Mouse (Mus musculus): ENCODE measurements at regions not wholly inside any gene's neighbourhood (a gene's known extent, or its start where the extent isn't known, plus 50 kb on each side); places are given as distances from the start of the nearest gene placed in this dataset.

DNA sequence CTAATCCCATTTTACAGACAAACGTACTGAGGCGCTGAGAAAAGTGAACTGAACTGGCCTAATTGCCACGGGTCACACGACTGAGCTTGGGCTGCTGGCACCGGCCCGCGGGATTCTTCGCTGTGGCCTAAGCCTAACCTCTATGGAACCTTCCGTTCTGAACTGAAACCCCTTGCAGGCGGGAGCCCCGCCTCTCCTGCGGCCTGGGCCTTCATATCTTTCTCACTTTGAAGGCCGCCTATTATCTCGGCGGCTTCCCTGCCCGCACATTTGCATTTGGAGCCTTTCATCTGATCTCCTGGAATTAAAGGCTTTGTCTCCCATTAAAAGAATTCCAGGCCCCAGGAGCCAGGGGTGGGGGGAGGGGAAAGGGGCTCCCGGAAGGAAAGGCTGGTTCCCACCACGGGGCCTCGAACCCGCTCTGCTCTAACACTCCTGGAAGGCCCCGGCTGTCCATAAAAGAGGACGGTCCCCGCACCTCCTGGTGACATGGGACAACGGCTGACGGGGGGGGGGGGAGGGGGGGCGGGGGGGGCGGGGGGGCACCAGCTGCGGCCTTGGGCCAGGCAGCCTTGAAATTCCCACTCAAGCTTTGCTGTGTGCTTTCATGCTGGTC, 122.9 kb upstream of the Pja1 start:
- DNase-seq (ENCODE audit: low spot score in 2 of 2): no peak

DNA sequence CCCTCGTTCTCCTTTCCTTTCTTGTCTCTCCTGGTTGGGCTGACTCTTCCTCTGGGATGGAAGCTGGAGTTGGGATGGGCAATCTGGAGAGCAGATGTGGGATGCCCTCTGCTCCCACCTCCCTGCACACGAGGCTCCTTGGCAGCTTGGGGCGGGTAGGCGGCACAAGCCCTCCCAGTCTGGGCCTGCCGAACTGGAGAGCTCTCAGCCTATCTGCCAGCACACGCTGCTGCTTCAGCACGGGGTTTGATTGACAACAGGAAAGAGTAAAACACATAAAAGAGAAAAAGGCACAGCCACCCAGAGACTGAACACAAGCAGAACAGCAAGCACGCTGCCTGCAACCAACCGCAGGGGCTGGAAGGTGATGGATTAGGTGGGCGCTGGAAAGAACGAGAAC, 121.9 kb upstream of the Pja1 start:
- DNase-seq (ENCODE audit: low spot score in 2 of 2): no peak

DNA sequence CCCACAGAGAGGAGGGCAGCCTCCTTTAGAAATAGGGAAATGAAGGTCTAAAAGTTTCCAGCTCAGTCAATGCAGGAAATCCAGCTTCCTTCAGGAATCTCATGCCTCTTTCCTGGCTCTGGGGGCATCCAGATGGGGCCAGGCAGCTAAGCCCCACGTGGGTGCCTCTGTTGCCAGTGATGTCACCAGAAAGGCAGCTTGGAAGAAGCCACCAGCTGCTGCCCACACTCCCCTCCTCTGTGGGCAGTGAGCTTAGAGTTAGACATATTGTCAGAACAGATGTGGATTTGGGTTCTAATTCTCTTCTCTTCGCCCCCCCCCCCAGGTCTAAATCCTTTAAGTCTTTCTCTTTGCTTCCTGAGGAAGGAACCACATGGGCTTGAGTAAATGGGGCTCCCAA, 116.2 kb upstream of the Pja1 start:
- no peak for DNase-seq (ENCODE audit: low spot score in 2 of 2)

DNA sequence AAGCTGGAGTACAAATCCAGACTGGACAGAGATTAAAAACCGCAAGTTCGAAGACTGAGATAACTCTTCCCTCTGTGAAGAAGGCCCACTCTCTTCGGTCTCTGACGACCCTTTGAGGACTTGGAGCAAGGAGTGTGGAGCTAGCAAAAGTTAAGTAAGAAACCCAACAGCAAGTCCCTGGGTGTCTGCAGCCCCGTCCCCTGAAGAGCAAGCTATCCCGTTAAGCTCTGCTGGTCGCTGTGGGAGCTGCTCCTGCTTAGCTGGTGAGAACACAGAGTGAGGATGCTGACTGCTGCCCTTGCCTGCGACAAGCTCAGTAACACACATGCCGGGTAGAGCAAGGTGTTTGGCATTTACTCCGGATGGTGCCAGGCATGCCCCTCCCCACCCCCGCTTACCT, 115.2 kb upstream of the Pja1 start:
- no peak for DNase-seq (ENCODE audit: low spot score in 2 of 2)

DNA sequence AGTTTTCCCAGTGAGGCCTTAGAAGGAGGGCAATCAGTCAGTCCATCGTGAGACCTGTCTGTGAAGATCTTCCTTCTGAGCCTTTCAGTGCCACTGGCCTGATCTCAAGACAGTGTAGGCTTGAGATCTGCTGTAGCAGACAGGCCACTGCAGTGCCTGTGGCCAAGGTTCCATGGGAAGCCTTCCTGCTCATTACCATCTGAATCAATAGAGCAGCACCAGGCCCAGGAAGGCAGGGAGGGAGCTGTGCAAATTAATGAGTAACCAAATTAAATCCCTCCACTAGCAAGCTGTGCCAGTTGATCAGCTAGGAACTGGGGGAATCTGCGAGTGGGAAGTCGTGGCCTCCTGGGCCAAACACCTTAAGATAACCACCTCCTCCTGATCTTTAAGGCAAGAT, 114.6 kb upstream of the Pja1 start:
- DNase-seq (ENCODE audit: low spot score in 2 of 2): no peak

DNA sequence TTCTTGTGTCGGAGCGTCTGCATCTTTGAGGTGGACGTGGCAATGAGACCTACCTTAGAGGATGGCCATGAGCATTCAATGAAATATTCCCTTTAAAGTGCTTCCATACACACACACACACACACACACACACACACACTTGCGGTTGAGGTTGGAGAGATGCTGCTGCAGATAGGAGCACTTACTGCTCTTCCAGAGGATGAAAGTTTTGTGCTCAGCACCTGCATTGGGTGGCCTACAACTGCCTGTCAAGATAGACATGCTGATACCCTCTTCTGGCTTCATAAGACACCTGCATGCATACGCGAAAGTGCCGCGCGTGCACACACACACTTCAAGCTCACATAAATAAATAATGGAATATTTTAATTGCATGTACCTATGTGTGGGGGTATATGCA, 111.5 kb upstream of the Pja1 start:
- no peak for DNase-seq (ENCODE audit: low spot score in 2 of 2)

DNA sequence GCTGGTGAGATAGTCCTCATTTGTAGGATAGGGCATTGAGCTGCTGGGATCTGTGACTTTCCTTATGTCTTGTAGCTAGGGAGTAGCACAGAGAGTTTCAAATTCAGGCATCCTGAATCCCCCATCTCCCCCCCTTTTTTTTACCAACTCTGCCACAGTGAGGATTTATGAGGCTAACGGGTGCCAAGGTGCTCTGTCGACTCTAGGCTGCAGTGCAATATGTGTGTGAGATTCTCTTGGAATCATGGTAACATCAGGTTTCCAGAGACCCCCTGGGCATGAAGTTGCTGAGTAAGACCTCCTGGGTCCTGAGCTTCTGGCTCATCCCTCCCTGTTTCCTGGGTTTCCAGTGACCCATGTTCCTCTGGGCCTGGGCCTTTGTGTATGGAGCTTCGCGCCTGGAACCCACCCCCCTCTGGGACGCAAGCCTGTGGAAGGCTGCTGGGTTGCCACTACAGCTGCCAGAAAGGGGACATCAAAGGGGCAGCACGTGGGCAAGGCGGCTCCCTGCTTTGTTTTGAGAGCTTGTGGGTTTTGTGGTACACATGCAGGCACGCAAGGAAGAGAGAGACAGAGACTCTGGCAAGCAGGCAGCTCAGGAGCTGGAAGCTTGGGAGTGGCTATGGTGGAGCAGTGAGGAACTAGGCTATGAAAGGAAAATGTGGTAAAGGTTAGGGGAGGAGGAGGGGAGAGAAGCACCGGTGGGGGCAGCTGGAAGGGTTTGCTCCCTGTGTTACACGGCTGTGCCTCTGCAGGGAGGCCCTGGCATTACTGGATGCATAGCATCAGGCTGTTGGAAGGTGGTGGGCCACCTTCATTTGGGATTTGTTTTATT, 110.8 kb upstream of the Pja1 start:
- DNase-seq (ENCODE audit: low spot score in 2 of 2): no peak

DNA sequence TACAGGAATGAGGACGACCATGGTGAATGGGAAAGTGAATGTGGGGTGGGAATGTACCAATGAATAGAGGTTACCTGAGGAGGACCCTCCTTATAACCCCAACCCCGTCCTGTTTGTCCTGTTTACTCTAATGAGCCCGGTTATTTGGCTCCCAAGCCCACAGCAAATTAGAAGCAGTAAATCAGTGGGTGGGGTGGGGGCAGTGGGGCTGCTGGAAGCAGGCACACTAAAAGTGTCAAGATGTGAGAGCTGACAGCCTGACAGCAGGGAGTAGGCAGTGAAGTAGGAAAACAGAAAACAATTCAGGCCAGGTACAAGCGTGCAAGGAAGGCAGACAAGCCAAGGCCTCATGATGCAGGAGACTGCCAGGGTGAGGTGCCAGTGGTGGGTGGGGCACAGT, 108.1 kb upstream of the Pja1 start:
- DNase-seq (ENCODE audit: low spot score in 2 of 2): no peak

DNA sequence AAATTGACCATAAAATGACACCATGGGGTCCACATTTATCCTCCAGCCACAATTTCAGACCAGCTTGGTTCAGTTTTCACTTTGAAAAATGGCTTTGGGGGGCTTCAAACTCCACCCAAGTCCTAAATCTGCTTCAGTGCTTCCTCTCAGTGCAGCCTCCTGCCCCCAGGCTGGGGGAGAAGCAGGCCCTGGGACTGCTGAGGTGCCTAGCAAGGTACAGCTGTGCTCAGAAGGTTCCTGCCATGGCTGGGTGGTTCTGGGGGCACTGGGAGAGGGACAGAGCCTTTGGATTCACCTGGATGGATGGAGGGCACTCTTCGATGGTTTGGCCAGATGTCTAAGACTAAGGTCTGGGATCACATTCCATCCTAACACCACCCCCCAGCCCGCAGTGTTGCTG, 107.7 kb upstream of the Pja1 start:
- no peak for DNase-seq (ENCODE audit: low spot score in 2 of 2)

DNA sequence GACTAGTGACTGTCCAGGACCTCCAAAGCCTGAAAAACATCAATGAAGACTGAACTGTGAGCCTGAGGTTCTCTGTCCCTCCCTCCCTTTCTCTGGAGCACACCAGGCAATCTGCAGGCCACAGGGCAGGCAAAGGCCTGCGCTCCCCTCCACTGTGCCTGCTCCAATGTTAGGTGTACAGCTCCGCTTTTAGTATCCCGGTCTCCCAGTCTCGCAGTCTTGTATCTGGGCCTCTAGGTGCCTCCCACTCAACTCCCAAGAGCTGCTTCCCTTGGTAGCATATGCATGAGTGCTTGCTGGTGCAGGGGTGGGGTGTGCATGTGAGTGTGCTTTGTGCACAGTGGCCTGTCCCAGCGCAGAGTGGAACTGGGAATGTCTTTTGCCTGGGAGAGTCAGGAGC, 104.0 kb upstream of the Pja1 start:
- DNase-seq (ENCODE audit: low spot score in 2 of 2): peak in 1 of 2 experiments; percentile 44

DNA sequence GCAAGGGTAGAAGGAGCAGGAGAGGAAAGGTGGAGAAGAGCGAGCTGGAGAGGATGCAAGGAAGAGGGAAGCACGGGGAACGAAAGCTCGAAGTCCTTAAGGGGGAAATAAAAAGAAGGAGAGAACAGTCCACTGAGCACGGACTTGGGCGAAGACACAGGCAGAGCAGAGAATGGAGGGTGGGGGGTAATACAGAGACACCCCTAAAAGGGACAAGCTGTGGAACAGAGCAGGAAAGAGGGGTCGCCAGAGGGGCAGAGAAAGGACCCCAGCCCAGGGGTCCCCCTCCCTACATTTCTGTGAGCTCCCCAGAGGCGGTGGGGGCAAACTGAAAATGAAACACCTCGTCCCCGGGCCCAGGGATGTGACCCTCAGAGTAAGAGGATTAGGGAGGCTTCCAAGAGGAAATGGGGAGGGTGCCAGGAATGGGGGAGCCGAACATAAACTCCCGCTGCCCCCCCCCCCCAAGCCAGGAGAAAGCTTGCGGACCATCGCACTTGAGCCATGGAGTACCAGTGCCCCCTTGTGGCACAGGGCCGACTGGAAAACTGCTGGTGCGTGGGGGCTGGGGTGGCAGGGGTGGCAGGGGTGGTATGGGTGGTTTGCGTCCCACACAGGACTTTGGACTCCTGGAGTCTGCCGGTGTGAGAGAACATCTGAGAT, 103.5 kb upstream of the Pja1 start:
- DNase-seq (ENCODE audit: low spot score in 2 of 2): no peak

DNA sequence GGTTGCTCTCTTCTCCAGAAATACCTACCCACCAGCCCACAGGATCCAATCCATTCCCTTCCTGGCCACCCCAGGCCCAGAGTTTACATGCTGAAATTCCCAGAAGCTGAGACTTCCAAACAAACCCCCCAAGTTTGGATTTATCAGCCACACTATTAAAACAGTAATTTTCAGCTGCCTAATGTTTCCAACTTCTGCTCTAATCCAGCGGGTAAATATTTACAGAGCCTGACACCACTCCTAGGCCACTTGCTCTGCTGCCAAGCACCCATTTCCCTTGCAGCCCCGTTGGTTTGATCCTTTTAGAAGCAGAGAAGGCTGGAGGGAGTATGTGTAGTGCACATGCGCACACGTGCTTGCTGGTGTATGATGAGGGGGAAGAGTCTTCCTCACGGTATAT, 99.1 kb upstream of the Pja1 start:
- no peak for DNase-seq (ENCODE audit: low spot score in 2 of 2)

DNA sequence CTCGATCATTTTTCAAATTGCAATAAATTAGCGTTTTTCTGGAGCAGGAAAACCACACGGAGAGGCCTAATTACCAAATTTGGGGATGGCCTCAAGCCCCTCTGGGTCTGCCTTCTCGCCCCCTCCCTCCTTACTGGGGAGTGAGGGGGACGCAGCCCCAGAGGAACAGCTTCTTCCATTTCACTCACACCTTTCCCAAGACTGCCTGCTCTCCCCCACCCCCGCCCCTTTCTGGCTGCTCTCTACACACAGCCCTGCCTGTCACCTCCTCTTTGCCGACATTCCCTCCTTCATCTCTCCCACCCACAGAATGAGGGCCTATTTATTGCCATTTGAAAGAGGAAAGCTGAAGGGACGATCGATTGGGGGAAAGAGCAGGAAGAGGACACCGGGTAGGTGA, 97.2 kb upstream of the Pja1 start:
- DNase-seq (ENCODE audit: low spot score in 2 of 2): no peak

DNA sequence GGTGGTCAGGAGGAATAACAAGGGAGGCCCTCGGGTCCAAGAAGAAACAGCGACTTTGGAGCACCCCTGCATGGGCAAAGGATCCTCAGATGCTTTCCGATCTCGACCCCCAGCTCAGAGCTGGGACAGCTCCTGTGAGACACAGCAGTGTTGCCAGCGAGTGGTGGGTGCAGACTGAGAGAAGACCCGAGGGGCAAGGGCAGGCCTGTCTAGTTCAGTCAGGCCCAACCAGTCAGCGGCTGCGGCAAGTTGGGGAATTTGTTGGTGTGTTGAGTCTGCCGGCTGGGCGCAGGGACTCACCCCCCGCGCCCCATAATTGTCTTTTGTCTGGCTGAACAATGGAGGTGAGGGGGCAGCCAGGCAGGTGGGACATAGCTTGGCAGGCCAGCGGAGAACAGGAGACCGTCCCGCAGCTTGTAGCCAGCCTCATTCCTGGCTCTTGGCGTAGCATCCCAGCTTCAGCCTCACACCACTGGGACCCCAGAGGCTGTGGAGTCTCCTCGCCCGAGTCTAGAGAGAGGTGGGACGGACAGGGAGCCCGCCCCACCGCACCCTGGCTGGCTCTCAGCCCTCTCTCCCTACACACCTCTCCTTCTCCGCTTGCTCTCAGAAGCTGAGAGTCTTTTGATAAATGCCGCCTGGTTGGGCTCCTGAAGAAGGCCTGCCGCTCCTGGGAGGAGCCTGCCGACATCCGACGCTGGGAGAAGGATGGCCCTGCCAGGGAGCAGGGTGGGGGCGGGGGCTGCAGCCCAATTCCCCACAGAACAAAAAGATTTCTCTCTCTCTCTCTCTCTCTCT, 96.5 kb upstream of the Pja1 start:
- DNase-seq (ENCODE audit: low spot score in 2 of 2): no peak

DNA sequence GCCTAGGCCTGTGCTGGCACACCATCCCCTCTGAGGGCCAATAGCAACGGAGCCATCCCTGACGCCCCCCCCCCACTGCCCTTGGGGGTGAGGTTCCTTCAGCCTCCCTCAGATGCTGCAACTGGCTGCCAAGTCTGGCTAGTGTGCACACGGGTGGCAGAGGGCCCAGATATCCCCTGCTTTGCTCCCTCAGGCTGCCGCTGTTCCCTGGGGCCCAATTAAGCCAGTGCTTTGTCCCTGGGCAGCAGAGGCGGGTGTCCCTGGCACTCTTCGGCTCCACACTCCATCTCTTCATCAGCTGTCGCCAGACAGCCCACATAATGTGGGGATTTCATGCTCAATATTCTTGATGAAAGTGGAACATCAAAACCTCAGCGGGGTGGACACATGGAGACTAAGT, 90.9 kb upstream of the Pja1 start:
- DNase-seq (ENCODE audit: low spot score in 2 of 2): no peak

DNA sequence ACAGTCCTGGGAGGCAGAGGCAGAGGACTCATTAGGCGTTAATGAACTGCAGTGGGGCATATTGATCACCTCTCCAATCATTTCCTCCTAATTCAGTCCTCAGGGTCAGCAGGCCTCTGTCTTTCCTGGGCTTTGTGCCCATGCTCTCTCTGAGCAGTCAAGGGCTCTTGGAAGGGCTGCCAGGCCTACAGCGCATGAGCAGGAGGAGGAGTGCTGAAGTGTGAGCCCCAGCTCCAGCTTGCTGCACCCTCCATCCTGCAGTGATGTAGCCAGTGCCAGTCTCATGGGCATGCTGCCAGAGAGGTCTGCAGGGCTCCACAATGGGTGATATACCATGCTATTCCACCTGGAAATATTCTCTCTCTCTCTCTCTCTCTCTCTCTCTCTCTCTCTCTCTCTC, 89.6 kb upstream of the Pja1 start:
- DNase-seq (ENCODE audit: low spot score in 2 of 2): no peak

DNA sequence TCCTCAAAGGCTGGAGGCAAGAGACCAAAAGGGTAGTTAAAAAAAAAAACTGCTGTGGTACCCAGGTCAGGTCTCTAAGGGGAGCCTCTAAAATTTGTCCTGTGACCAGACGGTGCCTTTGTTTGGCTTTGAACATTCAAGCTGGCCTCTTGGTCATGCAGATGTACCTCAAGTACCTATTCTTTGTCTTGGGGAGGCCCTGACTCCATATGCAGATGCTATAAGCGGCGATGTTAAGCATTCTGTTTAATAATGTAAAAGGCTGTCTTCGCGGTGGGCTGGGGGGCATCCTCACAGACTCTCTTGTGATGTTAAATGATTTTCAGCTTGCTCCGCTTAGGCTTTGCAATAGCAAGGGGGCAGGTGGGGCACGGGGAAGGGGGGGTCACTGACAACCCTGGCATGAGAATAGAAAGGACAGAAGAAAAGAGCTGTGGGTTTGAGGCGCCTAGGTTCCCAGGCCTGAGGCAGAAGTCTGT, 85.8 kb upstream of the Pja1 start:
- DNase-seq (ENCODE audit: low spot score in 2 of 2): no peak

DNA sequence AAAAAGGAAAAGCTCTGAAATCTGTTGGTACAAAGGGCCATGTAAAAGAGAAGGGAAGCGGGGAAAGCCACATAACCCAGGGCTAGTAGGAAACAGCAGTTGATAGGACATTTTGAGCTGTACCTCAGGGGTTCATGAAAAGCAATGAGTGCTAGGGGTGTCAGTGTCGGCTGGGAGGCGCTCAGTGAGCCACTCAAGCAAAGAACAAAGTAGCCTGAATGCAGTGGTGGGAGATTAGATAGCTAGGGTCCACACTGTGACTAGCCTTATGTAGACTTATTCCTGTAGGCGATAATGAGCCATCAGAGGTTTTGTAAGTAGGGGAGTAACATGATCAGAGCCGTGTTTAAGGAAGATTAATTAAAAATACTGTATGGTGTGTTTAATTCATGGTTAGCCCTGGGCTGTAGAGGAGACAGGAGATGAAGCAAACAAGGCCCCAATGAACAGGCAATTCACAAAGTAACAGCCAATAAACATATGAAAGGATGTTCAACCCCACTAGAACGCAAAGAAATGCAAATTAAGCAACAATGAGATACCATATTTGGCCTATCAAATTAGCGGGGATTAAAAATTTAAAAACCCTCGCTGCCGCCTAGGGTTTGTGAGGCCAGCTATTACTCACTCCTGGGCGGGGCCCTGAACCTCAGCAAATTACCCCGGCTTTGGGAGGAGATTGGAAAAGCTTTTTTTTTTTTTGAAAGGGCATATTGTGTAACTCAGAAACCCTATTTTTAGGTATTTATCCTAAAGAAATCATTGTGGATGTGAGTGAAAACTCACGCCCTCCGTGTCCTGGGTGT, 85.1 kb upstream of the Pja1 start:
- no peak for DNase-seq (ENCODE audit: low spot score in 2 of 2)

DNA sequence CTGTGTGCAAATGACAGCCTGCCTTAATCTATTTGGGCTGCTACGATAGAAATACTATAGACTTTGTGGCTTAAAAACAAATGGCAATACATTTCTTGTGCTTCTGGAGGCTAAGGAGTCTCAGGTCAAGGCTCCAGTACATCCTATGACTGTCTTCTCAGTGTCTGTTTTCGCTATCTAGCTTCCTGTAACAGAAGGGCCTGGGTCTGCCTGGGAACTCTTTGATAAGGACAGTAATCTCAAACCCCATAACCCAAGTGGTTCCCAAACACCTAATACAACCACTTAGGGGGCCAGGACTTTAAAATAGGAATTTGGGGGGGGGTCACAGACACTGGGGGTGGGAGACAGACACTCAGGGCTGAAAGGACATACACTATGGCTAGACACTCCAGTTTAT, 81.7 kb upstream of the Pja1 start:
- no peak for DNase-seq (ENCODE audit: low spot score in 2 of 2)

DNA sequence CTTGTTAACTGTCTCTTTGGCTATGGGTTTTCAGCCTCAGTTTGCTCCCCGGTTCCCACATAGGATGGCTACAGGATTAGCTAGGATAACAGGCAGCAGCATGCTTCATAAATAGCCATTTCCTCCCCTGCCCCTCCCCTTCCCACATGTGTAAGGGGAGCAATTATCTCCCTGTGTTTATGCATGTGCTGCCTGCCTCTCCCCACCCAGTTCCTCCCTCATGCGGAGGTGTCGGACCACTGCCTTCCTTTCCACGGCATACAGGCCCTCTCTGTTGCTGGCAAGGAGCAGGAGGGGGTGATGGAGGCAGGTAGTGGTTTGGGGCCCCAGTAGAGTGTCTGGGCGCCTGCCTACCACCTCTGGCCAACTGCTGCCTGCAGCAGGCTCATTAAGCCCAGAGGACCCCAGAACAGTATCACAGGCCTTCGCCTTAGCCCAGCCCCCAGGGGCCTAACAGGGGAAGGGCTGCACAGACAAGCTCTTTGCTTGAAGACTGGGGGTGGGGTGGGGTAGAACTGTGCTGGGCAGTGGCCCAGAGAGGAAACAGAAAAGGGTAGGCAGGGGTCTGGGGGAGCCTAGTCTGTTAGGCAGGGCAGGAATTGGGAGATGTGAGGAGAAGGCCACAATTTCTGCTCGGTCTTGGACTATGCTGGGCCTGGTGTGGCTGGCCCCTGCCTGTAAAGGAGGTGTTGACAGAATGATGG, 79.1 kb upstream of the Pja1 start:
- no peak for DNase-seq (ENCODE audit: low spot score in 2 of 2)
